Mouse (Mus musculus): ENCODE data around the gene Pde9a.

DNA sequence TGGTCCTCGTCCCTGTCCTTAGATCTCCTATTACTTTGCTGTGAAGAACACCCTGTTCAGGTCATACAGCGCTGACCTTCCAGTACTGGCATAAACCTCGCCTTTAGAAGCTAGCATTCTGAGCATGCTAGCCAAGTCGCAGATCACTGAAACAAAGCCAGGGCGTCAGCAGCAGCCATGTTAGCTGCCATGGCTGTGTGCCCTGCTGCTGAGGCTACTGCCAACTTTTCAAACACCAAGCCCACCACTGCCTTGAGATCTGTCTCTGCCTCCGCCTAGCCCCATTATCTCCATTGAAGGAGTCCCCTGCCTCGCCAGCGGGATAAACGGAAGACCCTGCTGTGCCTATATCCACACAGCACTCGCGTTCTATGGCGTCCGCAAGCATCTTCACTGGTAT lies 25.4 kb upstream of the Pde9a start:
- no peak for TF ChIP-seq CTCF (IDR thresholded peaks at IDR 0.05)
- TF ChIP-seq EP300 (IDR thresholded peaks at IDR 0.05): no peak

All from lung, postnatal 0 days (tissue).